Mouse (Mus musculus) spleen, adult 12 weeks (tissue): ENCODE data around the gene Cnpy3.
A peak's percentile ranks its signal among the peaks of the same experiment; 100 is the strongest.
"Not testable (repeated sequence)": the region's sequence is repeated elsewhere in the genome, so short reads cannot be mapped to it uniquely, and the experiment has no call there.

ENCODE experiments used
- DNase-seq: peaks from one replicate; pipeline ENCODE4 v3.0.0; 2022; ENCODE audit warnings: low spot score

Gene Cnpy3

GRCm38 (mm10) chr17:46764916-46765315 lies 12.9 kb upstream of the Cnpy3 start:
- DNase-seq = not testable (repeated sequence)

GRCm38 (mm10) chr17:46763544-46763943 lies 11.5 kb upstream of the Cnpy3 start, which contains the start of gene Ptcra:
Ptcra (minus strand) TSS chr17:46763712.
- no peak for DNase-seq

DNA sequence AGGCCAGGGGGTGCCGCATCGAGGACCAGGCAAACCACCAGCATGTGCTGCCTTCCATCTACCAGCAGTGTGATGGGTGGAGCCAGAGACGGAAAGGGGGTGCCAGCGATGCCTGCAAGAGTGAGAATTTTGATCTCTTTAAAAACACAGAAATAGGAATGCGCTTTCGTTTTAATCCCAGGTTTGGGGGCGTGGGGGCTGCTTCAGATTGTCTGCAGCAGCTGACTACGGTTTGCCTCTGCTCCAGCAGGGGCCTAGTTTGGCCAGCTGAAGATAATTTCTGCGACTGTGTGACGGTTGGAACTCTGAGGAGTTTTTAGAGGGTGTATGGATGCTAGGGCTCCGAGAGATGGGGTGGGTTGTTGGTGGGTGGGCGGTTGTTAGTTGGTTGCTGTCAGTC lies 6.7 kb upstream of the Cnpy3 start:
- DNase-seq = no peak

DNA sequence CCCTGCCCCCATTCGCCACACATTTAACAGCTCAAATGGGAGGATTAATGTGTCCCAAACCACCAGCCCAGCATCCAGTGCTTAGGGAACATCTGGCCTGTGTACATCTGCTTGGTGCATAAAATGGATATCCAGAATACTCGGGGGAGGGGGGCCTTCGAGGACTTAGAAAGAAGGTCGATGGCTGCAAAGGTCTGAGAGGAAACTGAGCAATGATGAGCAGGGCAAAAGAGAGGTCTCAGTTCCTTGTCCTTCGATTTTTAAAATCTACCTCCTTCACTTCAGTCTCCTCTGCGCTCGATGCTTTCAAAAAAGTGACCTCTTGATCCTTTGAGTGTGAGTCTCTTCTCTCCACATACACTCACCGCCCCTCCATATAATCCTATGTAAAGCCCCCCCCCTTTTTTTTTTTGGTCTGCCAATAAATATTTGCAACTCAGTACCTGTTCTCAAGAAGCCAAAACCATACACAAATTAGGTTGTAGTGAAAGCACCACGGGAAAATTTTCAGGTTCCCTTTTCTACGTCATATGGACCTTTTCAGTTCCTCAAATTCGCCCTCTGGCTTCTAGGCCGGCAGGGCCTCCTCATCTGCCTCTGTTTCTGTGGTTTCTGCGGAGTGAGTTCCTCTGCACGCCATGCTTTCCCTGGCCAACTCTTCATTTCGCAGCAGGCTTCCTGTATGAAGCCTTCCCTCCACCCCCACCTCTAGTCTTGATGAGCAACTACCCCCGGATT lies 789 bp downstream of the Cnpy3 start:
- peak; percentile 65 for DNase-seq

GRCm38 (mm10) chr17:46750580-46750979 lies 1.4 kb downstream of the Cnpy3 start:
- no peak for DNase-seq

GRCm38 (mm10) chr17:46749282-46749681 lies 2.7 kb downstream of the Cnpy3 start:
- no peak for DNase-seq

DNA sequence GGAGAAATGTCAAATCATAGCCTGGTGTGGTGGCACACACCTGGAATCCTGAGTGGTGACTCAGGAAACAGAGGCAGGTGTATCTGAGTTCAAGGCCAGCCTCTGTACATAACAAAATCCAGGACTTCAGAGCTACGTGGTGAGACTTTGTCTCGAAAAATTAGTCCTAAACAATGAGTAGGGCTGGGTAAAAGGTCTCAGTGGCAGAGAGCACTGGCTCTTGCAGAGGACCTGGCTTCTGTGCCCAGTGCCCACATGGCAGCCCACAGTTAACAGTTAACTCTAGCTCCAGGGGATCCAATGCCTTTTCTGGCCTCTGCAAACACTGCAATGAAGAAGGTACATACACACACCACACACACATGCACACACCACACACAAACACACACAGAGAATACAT lies 4.2 kb downstream of the Cnpy3 start:
- no peak for DNase-seq

DNA sequence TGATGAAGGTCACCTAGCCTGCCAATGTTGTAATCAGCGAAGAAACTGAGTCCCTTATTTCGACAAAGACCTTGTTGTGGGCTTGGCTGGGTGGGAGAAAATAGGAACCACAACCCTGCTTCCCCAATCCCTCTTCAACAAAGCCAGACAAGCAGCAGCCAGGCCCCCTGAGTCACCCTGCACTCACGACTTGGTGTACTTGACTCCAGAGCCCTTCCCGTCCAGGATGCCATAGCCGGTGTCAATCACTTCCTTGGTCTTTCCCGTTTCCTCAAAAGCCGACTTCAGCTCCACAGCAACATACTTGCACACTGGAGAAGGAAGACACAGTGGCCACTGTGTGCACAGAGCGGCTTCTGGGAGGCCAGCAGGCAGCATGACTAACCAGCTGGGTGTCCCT lies 4.8 kb downstream of the Cnpy3 start:
- no peak for DNase-seq

DNA sequence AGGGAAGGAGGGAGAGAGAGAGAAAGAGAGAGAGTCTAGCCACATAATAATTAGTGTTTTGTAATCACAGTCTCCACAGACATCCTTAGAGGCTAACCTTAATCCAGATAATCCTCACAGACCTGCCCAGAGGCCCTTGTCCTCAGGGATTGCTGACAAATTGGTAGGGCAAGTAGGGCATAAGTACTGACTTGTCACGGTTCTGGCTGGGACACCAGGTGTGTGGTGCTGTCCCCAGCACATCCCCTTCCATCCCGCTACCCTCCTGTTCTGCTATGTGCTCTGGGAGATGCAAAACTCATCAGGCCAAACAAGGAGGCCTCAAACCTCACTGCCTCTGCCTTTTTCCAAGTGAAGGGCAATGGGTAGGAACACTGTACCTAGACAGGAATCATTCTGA lies 6.5 kb downstream of the Cnpy3 start:
- no peak for DNase-seq

DNA sequence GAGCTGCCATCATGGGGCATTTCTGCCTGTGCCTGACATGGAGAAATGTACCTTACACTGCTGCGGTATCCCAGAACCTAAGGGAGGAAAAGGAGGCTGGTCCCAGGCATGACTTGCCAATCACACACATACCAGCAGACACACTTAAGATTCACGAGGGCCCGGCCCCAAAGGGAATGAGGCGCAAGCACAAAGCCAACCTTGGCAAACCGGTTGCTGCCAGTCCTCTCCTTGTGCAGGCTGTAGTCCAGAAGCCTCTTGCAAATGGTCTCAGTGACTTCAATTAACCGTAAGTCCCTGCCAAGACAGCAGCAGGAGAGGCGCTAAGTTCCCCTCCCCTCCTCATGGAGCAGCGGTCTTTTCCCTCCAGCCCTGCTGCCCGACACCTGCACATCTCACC lies 9.0 kb downstream of the Cnpy3 start:
- no peak for DNase-seq

DNA sequence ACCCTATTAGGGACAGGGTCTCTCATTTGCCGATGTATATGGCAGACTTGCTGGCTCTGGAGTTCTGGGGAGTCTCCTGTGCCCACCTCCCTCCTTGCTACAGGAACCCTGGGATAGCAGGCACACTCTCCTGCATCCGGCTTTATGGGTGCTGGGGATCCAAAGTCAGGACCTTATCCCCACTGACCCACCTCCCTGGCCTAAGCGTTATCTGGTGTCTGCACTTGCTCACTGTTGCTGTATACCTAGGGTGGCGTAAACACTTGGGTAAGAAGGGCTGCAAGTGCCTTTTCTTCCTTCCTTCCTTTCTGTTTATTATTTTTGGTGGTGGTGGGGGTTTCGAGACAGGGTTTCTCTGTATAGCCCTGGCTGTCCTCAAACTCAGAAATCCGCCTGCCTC lies 10.7 kb downstream of the Cnpy3 start:
- no peak for DNase-seq

DNA sequence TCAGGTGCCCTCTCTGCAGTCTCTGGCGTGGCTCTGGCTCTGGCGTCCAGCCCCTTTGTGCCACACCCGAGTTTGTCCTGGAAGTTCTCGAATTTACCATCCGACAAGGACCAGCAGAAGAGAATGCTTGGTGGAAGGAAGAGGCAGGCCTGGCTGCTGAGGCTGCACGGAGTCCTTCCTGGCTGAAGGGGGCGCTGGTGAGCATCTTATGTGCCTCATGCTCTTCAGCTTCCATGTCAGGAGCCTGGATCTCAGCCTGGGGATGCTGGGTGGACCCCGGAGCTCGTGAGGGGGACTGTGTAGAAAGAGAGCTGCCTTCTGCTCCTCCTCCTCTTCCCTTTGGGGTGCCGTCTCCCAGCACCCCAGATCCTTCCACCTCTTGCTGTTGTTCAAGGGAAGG lies 15.9 kb downstream of the Cnpy3 start:
- peak; percentile 15 for DNase-seq

- DNase-seq = no peak
These were observed 16.7 kb downstream of the Cnpy3 start for GRCm38 (mm10) chr17:46735287-46735686.

DNA sequence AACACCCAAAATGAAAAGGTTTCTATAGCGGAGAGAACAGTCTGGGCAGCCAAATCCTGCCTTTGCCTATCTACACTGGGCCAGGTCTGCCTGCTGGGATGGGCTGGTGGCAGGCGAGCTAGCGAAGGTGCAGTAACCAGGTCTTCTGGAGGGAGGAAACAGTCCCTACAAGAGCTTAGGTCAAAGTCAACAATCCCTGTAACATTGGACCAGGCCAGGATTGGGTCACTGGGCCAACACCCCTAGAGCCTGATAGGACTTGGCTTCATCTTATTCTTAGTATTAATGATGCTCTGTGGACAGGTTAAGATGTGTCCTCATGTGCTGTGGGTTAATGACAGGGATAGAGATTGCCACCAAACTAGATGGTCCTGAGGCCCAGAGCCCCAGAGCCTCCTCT lies 18.0 kb downstream of the Cnpy3 start:
- DNase-seq = no peak

- no peak for DNase-seq
These were observed 23.1 kb downstream of the Cnpy3 start, which contains the start of gene Gnmt for GRCm38 (mm10) chr17:46728904-46729318. Gnmt (minus strand) TSS chr17:46729168.

DNA sequence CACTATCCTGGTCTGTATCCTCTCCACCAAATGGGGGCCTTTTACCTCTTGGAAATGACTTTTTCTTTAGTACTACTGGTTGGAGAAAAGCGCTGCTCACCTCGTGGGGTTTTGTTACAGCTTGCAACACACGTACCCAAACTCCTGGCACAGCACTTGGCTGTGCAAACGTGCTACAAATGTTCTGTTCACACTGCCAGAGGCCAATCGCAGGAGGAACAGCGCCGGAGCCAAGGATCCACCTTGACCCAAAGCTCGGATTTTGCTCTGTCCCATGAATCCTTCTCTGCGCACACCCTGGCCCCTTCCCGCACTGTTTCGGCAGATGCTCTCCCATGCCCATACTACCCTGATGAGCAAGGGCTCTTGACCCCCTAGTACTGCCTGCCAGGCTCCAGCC lies 23.5 kb downstream of the Cnpy3 start:
- no peak for DNase-seq

DNA sequence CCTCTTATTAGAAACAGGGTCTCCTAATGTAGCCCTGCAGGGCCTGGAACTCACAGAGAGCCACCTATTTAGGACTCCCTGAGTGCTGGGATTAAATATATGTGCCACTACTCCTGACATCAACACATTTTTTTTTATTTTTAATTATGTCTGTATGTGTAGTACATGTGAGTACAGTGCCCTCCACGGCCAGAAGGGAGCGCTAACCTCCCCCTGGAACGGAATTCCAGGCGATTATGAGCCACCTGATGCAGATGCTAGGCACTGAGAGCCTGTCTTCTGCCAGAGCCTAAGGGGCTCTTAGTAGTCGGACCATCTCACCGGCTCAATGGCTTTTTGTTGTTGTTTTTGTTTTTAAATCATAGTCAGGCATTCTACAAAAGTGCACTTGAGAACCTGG lies 24.0 kb downstream of the Cnpy3 start:
- DNase-seq = no peak

DNA sequence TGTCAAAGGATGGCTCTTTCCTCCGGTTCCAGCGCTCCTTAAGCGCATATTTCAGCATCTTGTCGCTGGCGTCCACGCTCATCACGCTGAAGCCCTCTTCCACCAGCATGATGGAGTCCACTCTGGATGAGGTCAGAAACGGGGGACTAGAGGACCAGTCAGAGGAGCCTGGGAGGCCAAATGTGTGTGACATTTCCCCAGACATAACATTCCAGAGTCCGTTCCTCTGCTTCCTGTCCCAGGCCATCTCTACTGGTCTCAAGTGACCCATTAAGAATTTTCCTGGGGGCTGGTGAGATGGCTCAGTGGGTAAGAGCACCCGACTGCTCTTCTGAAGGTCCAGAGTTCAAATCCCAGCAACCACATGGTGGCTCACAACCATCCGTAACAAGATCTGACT lies 24.7 kb downstream of the Cnpy3 start:
- no peak for DNase-seq

DNA sequence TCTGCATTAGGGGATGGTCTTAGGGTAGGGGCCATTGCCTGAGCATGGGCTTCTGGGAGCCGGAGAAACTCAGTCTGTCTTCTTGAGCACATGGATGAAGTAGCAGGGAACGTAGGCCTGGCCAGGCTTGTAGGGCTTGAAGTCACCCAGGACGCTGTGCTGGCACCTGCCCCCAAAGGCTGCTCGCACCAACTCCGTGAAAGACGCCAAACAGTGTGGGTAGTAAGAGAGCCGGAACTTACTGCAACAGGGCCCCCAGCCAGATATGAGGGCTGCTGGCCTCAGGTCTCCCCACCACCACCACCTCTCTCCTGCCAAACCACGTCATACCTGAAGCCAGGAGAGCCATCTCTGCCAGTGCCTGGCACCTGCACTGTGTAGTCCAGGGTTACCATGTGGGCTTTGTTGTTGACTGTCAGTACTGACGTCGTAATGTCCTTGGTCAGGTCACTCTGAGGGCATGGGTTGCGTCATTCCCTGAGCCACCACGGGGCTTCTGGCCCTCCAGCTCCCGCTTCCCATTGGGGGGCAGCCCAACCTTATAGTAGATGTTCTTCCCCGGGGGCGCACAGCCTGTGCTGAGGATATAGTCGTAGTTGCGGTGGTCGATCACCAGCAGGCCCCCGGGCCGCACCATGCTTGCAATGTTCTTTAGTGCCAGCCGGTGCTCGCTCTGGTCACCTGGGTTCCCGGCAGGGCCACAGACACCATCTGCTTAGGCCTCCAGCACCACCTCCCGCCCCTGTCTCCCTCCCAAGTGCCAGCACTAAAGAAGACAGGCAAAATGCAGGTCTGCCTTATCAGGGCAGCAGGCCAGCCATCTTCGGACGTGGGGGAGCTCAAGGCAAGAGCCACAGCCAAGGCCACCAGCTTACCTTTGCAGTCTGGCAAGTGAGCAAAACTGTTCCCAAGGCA lies 26.0 kb downstream of the Cnpy3 start:
- DNase-seq = no peak

GRCm38 (mm10) chr17:46725273-46725672 lies 26.7 kb downstream of the Cnpy3 start:
- no peak for DNase-seq

DNA sequence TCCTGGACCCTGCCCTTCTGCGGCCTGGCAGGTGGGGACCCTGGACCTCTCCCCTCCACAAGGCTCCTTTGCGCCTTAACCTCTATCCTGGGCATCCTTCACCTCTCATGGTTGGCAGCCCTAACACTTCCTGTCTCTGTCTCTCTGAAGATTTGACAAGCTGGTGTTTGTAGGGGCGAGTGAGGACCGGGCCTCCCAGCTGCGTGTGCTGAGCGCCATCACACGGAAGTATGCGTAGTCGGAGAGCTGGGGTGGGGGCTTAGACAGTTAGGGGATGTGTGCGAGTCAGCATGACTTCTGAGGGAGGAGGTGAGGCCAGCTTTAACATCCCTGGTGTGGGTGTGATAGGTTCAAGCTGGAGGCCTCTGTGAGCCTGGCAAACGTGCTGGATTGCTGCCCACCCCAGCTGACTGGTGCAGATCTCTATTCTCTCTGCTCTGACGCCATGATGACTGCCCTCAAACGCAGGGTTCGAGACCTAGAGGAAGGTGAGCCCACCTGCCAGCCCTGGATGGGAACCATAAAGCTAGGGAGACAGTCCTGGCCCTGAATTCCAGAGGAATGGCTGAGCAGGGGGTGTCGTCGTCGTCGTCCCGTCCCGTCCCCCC lies 27.4 kb downstream of the Cnpy3 start:
- no peak for DNase-seq

DNA sequence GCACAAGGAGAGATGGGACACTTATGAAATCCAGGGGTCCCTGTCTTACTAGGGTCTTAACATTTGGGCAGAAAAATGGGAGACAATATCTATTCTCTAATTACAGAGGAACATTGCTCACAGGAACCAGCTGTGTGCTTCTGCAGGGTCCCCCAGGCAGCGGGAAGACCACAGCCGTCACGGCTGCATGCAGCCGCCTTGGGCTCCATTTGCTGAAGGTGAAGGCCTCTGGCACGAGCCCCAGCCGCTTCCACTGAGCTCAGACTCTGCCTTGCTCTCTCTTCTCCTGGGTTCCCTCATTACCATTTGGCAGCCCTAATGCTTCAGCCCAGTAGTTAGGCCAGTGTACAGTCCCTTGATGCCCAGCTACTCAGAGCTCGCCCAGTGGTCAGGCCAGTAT lies 30.9 kb downstream of the Cnpy3 start:
- DNase-seq = no peak
